ENCODE assay signal across 10 mouse cellular contexts in the genomic region with DNA sequence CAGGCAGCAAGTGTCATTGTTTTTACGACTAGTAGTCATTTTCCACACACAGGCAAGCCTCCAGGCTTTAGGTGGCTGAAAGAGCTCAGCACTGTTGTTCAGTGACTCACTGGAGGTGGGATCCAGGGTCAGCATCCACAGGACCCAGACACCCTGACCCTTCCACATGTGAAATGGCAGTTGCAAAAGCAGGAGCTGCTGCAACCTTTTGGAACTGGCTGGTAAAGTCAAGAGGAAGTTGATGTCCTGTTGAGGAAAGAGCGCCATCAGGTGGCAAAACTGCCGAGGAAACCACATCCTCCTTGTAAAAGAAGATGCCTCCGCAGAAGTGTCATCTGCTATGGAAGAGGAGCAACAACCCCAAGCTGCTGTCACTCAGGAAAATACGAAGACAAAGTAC. TPM values are rescaled to one million over a fixed set of nuclear protein-coding genes. Genes with fewer than 3 reads are reported as not detected.
DNase-seq lines count a peak whose midpoint lies in the region; ATAC-seq and TF ChIP-seq lines count a peak whose summit lies in the region.
"Had no signal": no experiment of that assay in that cellular context is flagged by ENCODE, and none has a peak within 500 bp of the region (broad histone marks: within the 10 kb centered on the region; RNA-seq: fewer than 3 reads in every experiment).

No protein-coding gene starts in this region.

- H3K4me2 ChIP-seq in forebrain, embryonic 14.5 days (ENCODE audit: low read length), result no peak overlapping the region
- H3K4me2 ChIP-seq: liver, embryonic 13.5 days had no signal

- H3K9me3 ChIP-seq in forebrain, embryonic 14.5 days (replicated peaks; ENCODE audit: control insufficient read depth, low read length), result no peaks in the 10 kb centered on the region
- H3K9me3 ChIP-seq: liver, embryonic 13.5 days had no signal

- no peak overlapping the region for H3K4me3 ChIP-seq in kidney, adult 2 months (ENCODE audit: insufficient read depth, low read depth, low read length)
- H3K4me3 ChIP-seq in forebrain, embryonic 14.5 days (ENCODE audit: low read depth, low read length), result no peak overlapping the region
- H3K4me3 ChIP-seq: liver, embryonic 13.5 days had no signal

- H3K36me3 ChIP-seq in kidney, adult 2 months (ENCODE audit: control insufficient read depth, insufficient read depth, low read length), result no peaks in the 10 kb centered on the region
- no peaks in the 10 kb centered on the region for H3K36me3 ChIP-seq in forebrain, embryonic 14.5 days (ENCODE audit: control insufficient read depth, insufficient read depth, low read length)
- H3K36me3 ChIP-seq: liver, embryonic 13.5 days had no signal

- no peak for TF ChIP-seq POLR2A in kidney, adult 2 months (IDR thresholded peaks at IDR 0.05; ENCODE audit: low read depth, low read length)

- no peaks in the 10 kb centered on the region for H3K27me3 ChIP-seq in kidney, adult 2 months (replicated peaks; ENCODE audit: control insufficient read depth, insufficient read depth, low read length)
- no peaks in the 10 kb centered on the region for H3K27me3 ChIP-seq in forebrain, embryonic 14.5 days (replicated peaks; ENCODE audit: control insufficient read depth, insufficient read depth, low read length)

- WGBS in kidney, adult 2 months, result 67% methylated on average over 5 of the region's 5 CpGs
- 82% methylated on average over 5 of the region's 5 CpGs for WGBS in forebrain, embryonic 14.5 days

- peak; percentile 64 for ATAC-seq in megakaryocyte progenitor cell, adult 5-6 weeks (replicated peaks; ENCODE audit: poor library complexity)
- no peak for ATAC-seq in forebrain, embryonic 14.5 days

- TF ChIP-seq CTCF in kidney, adult 2 months (conservative IDR thresholded peaks at IDR 0.05; ENCODE audit: insufficient read depth, insufficient read length, low read depth, low read length), result peak; percentile 31; the same call in 1 of the 2 replicates

- DNase-seq in kidney, adult 2 months, result peak; percentile 30
- DNase-seq in kidney, postnatal 14 days, result no peak
- peak; percentile 63 to 65 for DNase-seq in B cell, adult 2 months
- DNase-seq in adrenal gland, adult 8-10 months, result peak; percentile 60
- DNase-seq in cerebellum, adult 8-10 months, result no peak
- no peak for DNase-seq in forebrain, embryonic 14.5 days (ENCODE audit: low spot score)
- DNase-seq in Muller cell, postnatal 12 days (ENCODE audit: inconsistent ontology term), result no peak
- DNase-seq: heart, postnatal 4 days; liver, embryonic 13.5 days had no signal

- no peaks in the 10 kb centered on the region for H3K4me1 ChIP-seq in kidney, adult 2 months (ENCODE audit: control insufficient read depth, insufficient read depth, low read length)
- no peaks in the 10 kb centered on the region for H3K4me1 ChIP-seq in forebrain, embryonic 14.5 days (ENCODE audit: control insufficient read depth, insufficient read depth, low read length)

- no peak overlapping the region for H3K9ac ChIP-seq in forebrain, embryonic 14.5 days (ENCODE audit: low read length)
- H3K9ac ChIP-seq: liver, embryonic 13.5 days had no signal

- H3K27ac ChIP-seq in kidney, adult 2 months (ENCODE audit: insufficient read depth, low read depth, low read length), result no peak overlapping the region
- H3K27ac ChIP-seq in forebrain, embryonic 14.5 days (ENCODE audit: low read depth, low read length), result no peak overlapping the region
- H3K27ac ChIP-seq: liver, embryonic 13.5 days had no signal

RNA-seq across cellular contexts. Expression of a gene that starts 18.7 kb away (rescaled TPM):
- 0.14 and 0.42 TPM in 2 replicates for polyA plus RNA-seq in kidney, adult 2 months (2012; rRNA removed)
- total RNA-seq in adrenal gland, adult 8-10 months (2022), result under 1 TPM in 2 of 4 experiments, not detected in 2; 0.17 to 0.32 TPM
- total RNA-seq in megakaryocyte progenitor cell, adult 5-6 weeks (2015), result not detected in 2 replicates
- not detected in 2 replicates for total RNA-seq in megakaryocyte progenitor cell, adult 5-6 weeks (2017)
- 0.48 and 1.0 TPM in 2 replicates for polyA plus RNA-seq in forebrain, embryonic 14.5 days (2014; fragmentation: Nextera tagmentation; extraction: Ambion mirVana)
- polyA plus RNA-seq: liver, embryonic 13.5 days had no signal

RNA-seq across cellular contexts. Expression of a gene that starts 31.8 kb away (rescaled TPM):
- 13.3 and 13.6 TPM in 2 replicates for polyA plus RNA-seq in kidney, adult 2 months (2012; rRNA removed)
- total RNA-seq in adrenal gland, adult 8-10 months (2022), result 10 to 100 TPM; 45.8 to 77.8 (median 53.7) TPM
- total RNA-seq in megakaryocyte progenitor cell, adult 5-6 weeks (2015), result 69.4 and 95.7 TPM in 2 replicates
- 77.0 and 96.2 TPM in 2 replicates for total RNA-seq in megakaryocyte progenitor cell, adult 5-6 weeks (2017)
- 48.1 and 71.6 TPM in 2 replicates for polyA plus RNA-seq in forebrain, embryonic 14.5 days (2014; fragmentation: Nextera tagmentation; extraction: Ambion mirVana)

Comparison
In these comparisons a context has a peak if more than half of its experiments do, and no peak if none do; other contexts are left out.
1. DNase-seq: peak in kidney, adult 2 months (single experiment), B cell, adult 2 months (2 of 2) and adrenal gland, adult 8-10 months (single experiment); none in kidney, postnatal 14 days (single experiment), cerebellum, adult 8-10 months (single experiment), forebrain, embryonic 14.5 days (single experiment) and Muller cell, postnatal 12 days (single experiment).